Mouse (Mus musculus) lung, postnatal 4 days (tissue): ENCODE measurements at regions not wholly inside any gene's neighbourhood (a gene's known extent, or its start where the extent isn't known, plus 50 kb on each side); places are given as distances from the start of the nearest gene placed in this dataset.

Experiments
- DNase-seq, 2 experiments: peaks; one replicate each; pipeline ENCODE4 v3.0.0; 2021

DNA sequence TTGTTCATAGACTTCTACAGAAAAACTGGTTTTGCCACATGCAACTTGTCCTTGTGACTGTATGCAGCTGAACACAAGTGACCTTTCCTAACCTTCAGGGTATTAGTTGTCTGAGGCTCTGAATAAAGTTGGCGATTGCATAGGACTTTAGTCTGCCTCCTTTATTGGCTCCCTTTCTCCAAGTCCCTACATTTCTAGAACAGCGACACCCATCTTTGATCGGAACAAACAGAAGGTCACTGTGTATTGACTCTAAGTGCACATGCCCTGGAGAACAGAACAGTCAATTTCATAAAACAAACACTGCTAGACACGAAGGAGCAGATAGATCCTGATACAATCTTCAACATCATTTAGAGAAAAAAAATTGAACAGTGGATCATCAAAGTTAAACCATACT lies 60.2 kb upstream of the Rbms3 start:
- DNase-seq = no peak
